Mouse (Mus musculus) heart, embryonic 16.5 days (tissue): ENCODE data around the gene Myd88. TPM values are rescaled to one million over a fixed set of nuclear protein-coding genes. Genes with fewer than 3 reads are reported as not detected.

Experiments used
- ATAC-seq: fragments of 200-750 bp; cut with Nextera tagmentation; replicated peaks from 2 replicates; pipeline ENCODE4 v1.8.0; 2017; ENCODE audit warnings: moderate number of reproducible peaks; ENCODE audit not compliant: insufficient read depth, low FRiP score; ENCODE audit errors: extremely low read depth
- H3K27ac ChIP-seq: fragments of 300-500 bp; sonication (generic); 2 replicates; pipeline ENCODE4 v1.5.1; 2014; ENCODE audit warnings: mild to moderate bottlenecking, low read length, control low read depth, moderate library complexity
- H3K27me3 ChIP-seq: fragments of 300-500 bp; sonication (generic); 2 replicates; pipeline ENCODE4 v1.6.1; 2014; ENCODE audit warnings: low read length, mixed read lengths; ENCODE audit not compliant: control insufficient read depth, insufficient read depth
- H3K36me3 ChIP-seq: fragments of 300-500 bp; sonication (generic); 2 replicates; pipeline ENCODE4 v1.6.1; 2014; ENCODE audit not compliant: control insufficient read depth, insufficient read depth
- H3K4me1 ChIP-seq: fragments of 300-500 bp; sonication (generic); 2 replicates; pipeline ENCODE4 v1.6.1; 2014; ENCODE audit warnings: low read length, mixed read lengths; ENCODE audit not compliant: control insufficient read depth, insufficient read depth
- H3K4me2 ChIP-seq: fragments of 300-500 bp; sonication (generic); 2 replicates; pipeline ENCODE4 v1.6.1; 2014; ENCODE audit warnings: low read depth, mild to moderate bottlenecking, control low read depth, low read length
- H3K4me3 ChIP-seq: fragments of 300-500 bp; sonication (generic); 2 replicates; pipeline ENCODE4 v1.5.1; 2014; ENCODE audit warnings: mild to moderate bottlenecking, control low read depth, low read length
- H3K9ac ChIP-seq: fragments of 300-500 bp; sonication (generic); 2 replicates; pipeline ENCODE4 v1.6.1; 2014; ENCODE audit warnings: low read length, control low read depth
- H3K9me3 ChIP-seq: fragments of 300-500 bp; sonication (generic); replicated peaks from 2 replicates; pipeline ENCODE4 v1.6.1; 2016; ENCODE audit warnings: low read length; ENCODE audit not compliant: control insufficient read depth
- WGBS: fragments of 180-500 bp; shearing (Covaris S2); extraction: QIAGEN DNeasy Blood & Tissue Kit; methylation state at CpG from one replicate; pipeline ENCODE4 v1.1.7; 2014; 5-methylcytosine and 5-hydroxymethylcytosine counted together
- polyA plus RNA-seq: library from polyadenylated mRNA; unstranded; fragments of >200 nt; fragmentation: Nextera tagmentation; extraction: Ambion mirVana; gene quantifications from 2 replicates; pipeline ENCODE4 v1.2.1, GENCODE M21; 2015

The Myd88 gene
- polyA plus RNA-seq, 1 experiment from 2014 or later: 18.1 TPM

DNA sequence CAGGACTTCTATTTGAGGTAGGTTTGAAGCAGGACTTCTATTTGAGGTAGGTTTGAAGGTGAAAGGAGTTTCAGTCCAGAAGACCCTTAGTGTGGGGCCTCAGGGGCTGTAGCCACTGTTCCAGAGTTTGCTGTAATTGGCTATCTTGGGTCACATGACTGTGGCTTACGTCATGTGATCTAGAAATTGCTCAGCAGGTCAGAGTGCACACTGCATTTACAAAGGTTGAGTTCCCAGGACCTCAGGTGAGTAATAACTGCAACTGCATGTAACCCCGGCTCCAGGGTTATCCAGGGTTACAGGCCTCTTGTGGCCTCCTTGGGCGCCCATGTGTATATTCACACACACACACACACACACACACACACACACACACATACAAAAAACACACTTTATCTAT lies 27.2 kb upstream of the Myd88 start:
- ATAC-seq: no peak
- H3K9me3 ChIP-seq: no peaks in the 10 kb centered on the region
- H3K36me3 ChIP-seq: no peaks in the 10 kb centered on the region
- 87% methylated on average over 3 of the region's 3 CpGs for WGBS
- H3K4me1 ChIP-seq: peaks cover 3% of the 10 kb centered on the region
- H3K4me3 ChIP-seq: no peak overlapping the region
- H3K4me2 ChIP-seq: no peak overlapping the region
- H3K27ac ChIP-seq: no peak overlapping the region
- no peak overlapping the region for H3K9ac ChIP-seq
- H3K27me3 ChIP-seq: no peaks in the 10 kb centered on the region

GRCm38 (mm10) chr9:119365284-119365683 lies 24.1 kb upstream of the Myd88 start, which contains the start of gene Slc22a14:
Slc22a14 (minus strand) TSS chr9:119365553.
- 43% methylated on average over 7 of the region's 7 CpGs for WGBS
- Histone ChIP-seq H3K27me3 (no peaks in the 10 kb centered on the region), H3K9ac (no peak within 1 kb of the TSS), H3K9me3 (no peaks in the 10 kb centered on the region), H3K27ac (no peak within 1 kb of the TSS), H3K4me2 (no peak within 1 kb of the TSS), H3K4me1 (peaks cover 10% of the 10 kb centered on the region), H3K4me3 (no peak within 1 kb of the TSS), H3K36me3 (no peaks in the 10 kb centered on the region)
- ATAC-seq: no peak

DNA sequence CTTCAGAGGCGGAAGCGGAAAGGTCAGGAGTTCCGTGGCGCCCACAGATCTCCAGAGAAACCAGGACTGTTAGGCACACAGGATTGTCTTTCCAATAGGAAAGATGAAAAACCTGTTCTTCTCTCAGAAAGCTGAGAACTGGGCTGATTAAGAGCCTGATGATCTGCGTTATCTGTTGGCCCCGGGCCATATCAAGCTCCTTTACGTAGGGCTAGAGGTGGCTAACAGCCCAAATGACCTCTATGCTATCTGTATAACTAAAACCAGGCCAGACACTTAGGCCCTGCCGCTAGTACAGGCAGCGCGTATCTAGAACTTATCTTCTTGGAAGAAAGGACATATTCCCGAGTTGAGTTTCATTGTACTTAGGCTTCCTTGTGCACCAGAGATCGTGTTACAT lies 22.0 kb upstream of the Myd88 start:
- 50% methylated on average over 12 of the region's 12 CpGs for WGBS
- Histone ChIP-seq H3K9me3 (no peaks in the 10 kb centered on the region), H3K36me3 (no peaks in the 10 kb centered on the region), H3K4me3 (no peak overlapping the region), H3K27ac (no peak overlapping the region), H3K4me1 (peaks cover 10% of the 10 kb centered on the region), H3K9ac (no peak overlapping the region), H3K4me2 (no peak overlapping the region), H3K27me3 (no peaks in the 10 kb centered on the region)
- no peak for ATAC-seq

- Histone ChIP-seq H3K27me3 (no peaks in the 10 kb centered on the region), H3K9me3 (no peaks in the 10 kb centered on the region), H3K4me1 (peaks cover 12% of the 10 kb centered on the region), H3K4me2 (no peak overlapping the region), H3K27ac (no peak overlapping the region), H3K36me3 (no peaks in the 10 kb centered on the region), H3K9ac (no peak overlapping the region), H3K4me3 (no peak overlapping the region)
- 88% methylated on average over 5 of the region's 5 CpGs for WGBS
- no peak for ATAC-seq
These were observed 20.2 kb upstream of the Myd88 start for GRCm38 (mm10) chr9:119361416-119361815.

- 42% methylated on average over 9 of the region's 9 CpGs for WGBS
- Histone ChIP-seq H3K4me2 (peak overlapping the region; percentile 99), H3K27ac (no peak overlapping the region), H3K27me3 (no peaks in the 10 kb centered on the region), H3K9me3 (no peaks in the 10 kb centered on the region), H3K36me3 (no peaks in the 10 kb centered on the region), H3K4me3 (peak overlapping the region; percentile 80), H3K9ac (peak overlapping the region; percentile 85), H3K4me1 (peaks cover 7% of the 10 kb centered on the region)
- ATAC-seq: no peak
These were observed 16.8 kb upstream of the Myd88 start for GRCm38 (mm10) chr9:119358058-119358429.

GRCm38 (mm10) chr9:119357331-119358057 lies 16.3 kb upstream of the Myd88 start, which contains the start of gene Xylb:
Xylb (plus strand) TSS chr9:119357381.
- no peak within 1 kb of the TSS for H3K27ac ChIP-seq
- H3K4me2 ChIP-seq: peak within 1 kb of the TSS; percentile 99
- peak within 1 kb of the TSS; percentile 80 for H3K4me3 ChIP-seq
- ATAC-seq: peak; percentile 91
- H3K4me1 ChIP-seq: 0 out of 2 replicates have a peak, but pooled peaks cover 3% of the 10 kb centered on the region
- 2% methylated on average over 65 of the region's 65 CpGs for WGBS
- H3K36me3 ChIP-seq: no peaks in the 10 kb centered on the region
- H3K27me3 ChIP-seq: no peaks in the 10 kb centered on the region
- no peaks in the 10 kb centered on the region for H3K9me3 ChIP-seq
- peak within 1 kb of the TSS; percentile 85 for H3K9ac ChIP-seq

GRCm38 (mm10) chr9:119355943-119356342 lies 14.7 kb upstream of the Myd88 start:
- no peaks in the 10 kb centered on the region for H3K9me3 ChIP-seq
- no peaks in the 10 kb centered on the region for H3K27me3 ChIP-seq
- H3K4me3 ChIP-seq: no peak overlapping the region
- H3K27ac ChIP-seq: no peak overlapping the region
- H3K36me3 ChIP-seq: peaks cover 5% of the 10 kb centered on the region
- 77% methylated on average over 6 of the region's 6 CpGs for WGBS
- H3K4me2 ChIP-seq: no peak overlapping the region
- 0 out of 2 replicates have a peak, but pooled peaks cover 3% of the 10 kb centered on the region for H3K4me1 ChIP-seq
- ATAC-seq: no peak
- no peak overlapping the region for H3K9ac ChIP-seq

- no peaks in the 10 kb centered on the region for H3K27me3 ChIP-seq
- H3K36me3 ChIP-seq: peaks cover 13% of the 10 kb centered on the region
- H3K9me3 ChIP-seq: no peaks in the 10 kb centered on the region
- no peak overlapping the region for H3K27ac ChIP-seq
- no peak overlapping the region for H3K4me2 ChIP-seq
- 78% methylated on average over 6 of the region's 6 CpGs for WGBS
- H3K4me3 ChIP-seq: no peak overlapping the region
- H3K4me1 ChIP-seq: 0 out of 2 replicates have a peak, but pooled peaks cover 3% of the 10 kb centered on the region
- H3K9ac ChIP-seq: no peak overlapping the region
- no peak for ATAC-seq
These were observed 12.7 kb upstream of the Myd88 start for GRCm38 (mm10) chr9:119353926-119354325.

DNA sequence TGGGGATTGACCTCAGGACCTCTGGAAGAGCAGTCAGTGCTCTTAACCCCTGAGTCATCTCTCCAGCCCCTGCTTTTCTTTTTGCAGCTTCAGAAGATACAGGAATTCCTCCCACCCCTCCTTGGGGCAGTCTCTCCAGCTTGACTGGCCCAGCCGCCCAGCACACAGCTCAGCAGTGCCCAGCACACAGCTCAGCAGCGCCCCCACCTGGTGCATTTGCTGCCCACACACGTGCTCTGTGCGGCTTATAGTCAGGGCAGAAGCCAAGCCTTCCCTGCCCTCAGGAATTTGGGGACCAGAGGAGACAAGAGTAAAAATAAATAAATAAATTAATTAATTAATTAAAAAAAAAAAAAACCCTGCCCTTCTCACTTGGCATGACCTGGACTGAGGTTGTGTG lies 10.8 kb upstream of the Myd88 start:
- Histone ChIP-seq H3K9me3 (no peaks in the 10 kb centered on the region), H3K4me3 (no peak overlapping the region), H3K9ac (no peak overlapping the region), H3K27me3 (no peaks in the 10 kb centered on the region), H3K27ac (no peak overlapping the region), H3K36me3 (peaks cover 13% of the 10 kb centered on the region), H3K4me2 (no peak overlapping the region), H3K4me1 (no peaks in the 10 kb centered on the region)
- ATAC-seq: peak; percentile 82
- 27% methylated on average over 4 of the region's 4 CpGs for WGBS
